In genomic region chr17:5493809-5494208, GRCm38 (mm10) we compare ENCODE assay signal across 7 mouse cellular contexts. TPM values are rescaled to one million over a fixed set of nuclear protein-coding genes. Genes with fewer than 3 reads are reported as not detected.
DNase-seq lines count a peak whose midpoint lies in the region; ATAC-seq and TF ChIP-seq lines count a peak whose summit lies in the region.

No protein-coding gene starts in this region.

- H3K9me3 ChIP-seq in MEL (replicated peaks; ENCODE audit: insufficient read depth, low read length) = no peaks in the 10 kb centered on the region
- no peaks in the 10 kb centered on the region for H3K9me3 ChIP-seq in heart, embryonic 15.5 days (replicated peaks)
- H3K9me3 ChIP-seq in limb, embryonic 11.5 days (ENCODE audit: control insufficient read depth, low read length) = no peaks in the 10 kb centered on the region
- no peaks in the 10 kb centered on the region for H3K9me3 ChIP-seq in neural tube, embryonic 13.5 days

- no peak for ATAC-seq in heart, embryonic 15.5 days (replicated peaks; ENCODE audit: insufficient number of reproducible peaks, insufficient read depth, low FRiP score, low read depth)
- ATAC-seq in limb, embryonic 11.5 days (ENCODE audit: insufficient number of reproducible peaks, low FRiP score, low TSS enrichment, low read depth) = no peak
- ATAC-seq in neural tube, embryonic 13.5 days (ENCODE audit: low read depth) = no peak

- no peak overlapping the region for H3K27ac ChIP-seq in MEL (ENCODE audit: control insufficient read depth, low read depth, low read length)
- H3K27ac ChIP-seq in heart, embryonic 15.5 days = no peak overlapping the region
- H3K27ac ChIP-seq in limb, embryonic 11.5 days (replicated peaks; ENCODE audit: low read depth, low read length) = no peak overlapping the region
- H3K27ac ChIP-seq in neural tube, embryonic 13.5 days (replicated peaks) = no peak overlapping the region

- no peak; a peak in 1 of 4 replicates for TF ChIP-seq POLR2A in MEL (IDR thresholded peaks at IDR 0.05; ENCODE audit: control insufficient read depth in 1 of 2, insufficient read depth in 1 of 2, low read depth in 1 of 2, low read length in 2 of 2, poor library complexity in 1 of 2)

- peaks cover 29% of the 10 kb centered on the region for H3K79me2 ChIP-seq in MEL (ENCODE audit: control insufficient read depth, insufficient read depth, low read length, poor library complexity)

- H3K36me3 ChIP-seq in MEL (ENCODE audit: control insufficient read depth in 1 of 2, insufficient read depth in 2 of 2, low read length in 2 of 2) = peaks cover 0 to 10% of the 10 kb centered on the region in 2 experiments; a peak in 1 of 4 replicates
- no peaks in the 10 kb centered on the region for H3K36me3 ChIP-seq in heart, embryonic 15.5 days
- H3K36me3 ChIP-seq in limb, embryonic 11.5 days (ENCODE audit: control insufficient read depth, insufficient read depth, low read length) = no peaks in the 10 kb centered on the region
- no peaks in the 10 kb centered on the region for H3K36me3 ChIP-seq in neural tube, embryonic 13.5 days

- no peak for TF ChIP-seq RAD21 in MEL (IDR thresholded peaks at IDR 0.05; ENCODE audit: low read depth, low read length)

- no peaks in the 10 kb centered on the region for H3K27me3 ChIP-seq in MEL (ENCODE audit: control insufficient read depth in 1 of 2, insufficient read depth in 2 of 2, low read length in 2 of 2)
- H3K27me3 ChIP-seq in heart, embryonic 15.5 days = peaks cover 18% of the 10 kb centered on the region
- H3K27me3 ChIP-seq in limb, embryonic 11.5 days (ENCODE audit: control insufficient read depth, insufficient read depth, low read length) = peaks cover 13% of the 10 kb centered on the region
- H3K27me3 ChIP-seq in neural tube, embryonic 13.5 days = peaks cover 8% of the 10 kb centered on the region

- H3K4me1 ChIP-seq in MEL (ENCODE audit: control insufficient read depth in 1 of 2, insufficient read depth in 2 of 2, low read length in 2 of 2) = peaks cover 0 to 3% of the 10 kb centered on the region in 2 experiments; a peak in 3 of 4 replicates
- peaks cover 19% of the 10 kb centered on the region for H3K4me1 ChIP-seq in heart, embryonic 15.5 days (replicated peaks)
- H3K4me1 ChIP-seq in limb, embryonic 11.5 days (ENCODE audit: control insufficient read depth, insufficient read depth, low read length) = peaks cover 7% of the 10 kb centered on the region
- peaks cover 36% of the 10 kb centered on the region for H3K4me1 ChIP-seq in neural tube, embryonic 13.5 days (replicated peaks)

- peak overlapping the region; percentile 81 for H3K9ac ChIP-seq in MEL (ENCODE audit: control insufficient read depth, low read depth, low read length, poor library complexity, severe bottlenecking)
- H3K9ac ChIP-seq in heart, embryonic 15.5 days = peak overlapping the region; percentile 76
- no peak overlapping the region for H3K9ac ChIP-seq in limb, embryonic 11.5 days (ENCODE audit: low read length)
- H3K9ac ChIP-seq in neural tube, embryonic 13.5 days = peak overlapping the region; percentile 92

- peak overlapping the region; percentile 100 for H3K4me2 ChIP-seq in heart, embryonic 15.5 days
- H3K4me2 ChIP-seq in limb, embryonic 11.5 days (ENCODE audit: low read depth, severe bottlenecking) = peak overlapping the region; percentile 100
- H3K4me2 ChIP-seq in neural tube, embryonic 13.5 days = peak overlapping the region; percentile 91

- DNase-seq in CD4-positive helper T cell, adult 2 months (ENCODE audit: low read depth, low spot score) = peak; percentile 16
- peak; percentile 73 for DNase-seq in MEL (ENCODE audit: low read depth, low spot score)
- no peak for DNase-seq in limb, embryonic 11.5 days (ENCODE audit: low spot score)
- DNase-seq in left cerebral cortex, adult 8-10 months (ENCODE audit: low spot score in 2 of 2) = no peak
- DNase-seq in retina, postnatal 1 day = no peak

- WGBS in heart, embryonic 15.5 days = 32% methylated on average over 4 of the region's 4 CpGs
- 23% methylated on average over 4 of the region's 4 CpGs for WGBS in limb, embryonic 11.5 days
- 29% methylated on average over 4 of the region's 4 CpGs for WGBS in neural tube, embryonic 13.5 days

- no peak for TF ChIP-seq EP300 in MEL (IDR thresholded peaks at IDR 0.05; ENCODE audit: low read depth in 1 of 2, low read length in 2 of 2)

- no peak for TF ChIP-seq CTCF in MEL (IDR thresholded peaks at IDR 0.05 in 2 of 3, conservative IDR thresholded peaks at IDR 0.05 in 1 of 3; ENCODE audit: control insufficient read depth in 1 of 3, insufficient read depth in 1 of 3, low read depth in 2 of 3, low read length in 3 of 3, poor library complexity in 1 of 3, severe bottlenecking in 1 of 3)

- peak overlapping the region; percentile 84 to 92 for H3K4me3 ChIP-seq in MEL (ENCODE audit: control insufficient read depth in 1 of 2, insufficient read depth in 1 of 2, low read depth in 2 of 2, low read length in 2 of 2)
- peak overlapping the region; percentile 74 for H3K4me3 ChIP-seq in heart, embryonic 15.5 days
- H3K4me3 ChIP-seq in limb, embryonic 11.5 days (ENCODE audit: low read depth, low read length) = peak overlapping the region; percentile 53
- H3K4me3 ChIP-seq in neural tube, embryonic 13.5 days = peak overlapping the region; percentile 79

TF ChIP-seq in MEL, 35 proteins besides CTCF, POLR2A, EP300 and RAD21:
- peak; percentile 19; the same call in 1 of the 2 replicates for TF ChIP-seq NELFE (IDR thresholded peaks at IDR 0.05; ENCODE audit: low read depth, low read length)
- no peak for TF ChIP-seq TBP (IDR thresholded peaks at IDR 0.05; ENCODE audit: low read depth, low read length)

RNA-seq across cellular contexts. Expression of gene Zdhhc14, which starts 1.5 kb away (rescaled TPM):
- 3.0 and 3.4 TPM in 2 replicates for total RNA-seq in MEL (2012; rRNA removed)
- 1 to 10 TPM in 1 of 2 experiments, not detected in 1; 4.9 TPM for polyA plus RNA-seq in MEL (2012; ENCODE audit: insufficient read depth in 1 of 2, insufficient read length in 2 of 2, low read depth in 1 of 2, low replicate concordance in 2 of 2, missing spikeins in 1 of 2)
- polyA plus RNA-seq in heart, embryonic 15.5 days (2015; fragmentation: Nextera tagmentation; extraction: Ambion mirVana) = 1.3 and 1.9 TPM in 2 replicates
- 0.99 and 1.4 TPM in 2 replicates for polyA plus RNA-seq in limb, embryonic 11.5 days (2014; fragmentation: Nextera tagmentation; extraction: Ambion mirVana)
- polyA plus RNA-seq in neural tube, embryonic 13.5 days (2015; fragmentation: Nextera tagmentation; extraction: Ambion mirVana) = 6.9 and 8.4 TPM in 2 replicates
- total RNA-seq in left cerebral cortex, adult 8-10 months (2022) = 10 to 100 TPM; 31.1 to 37.5 (median 33.0) TPM

RNA-seq across cellular contexts. Expression of gene Tmem242, which starts 53.8 kb away (rescaled TPM):
- 27.0 and 28.2 TPM in 2 replicates for total RNA-seq in MEL (2012; rRNA removed)
- polyA plus RNA-seq in MEL (2012; ENCODE audit: insufficient read depth in 1 of 2, insufficient read length in 2 of 2, low read depth in 1 of 2, low replicate concordance in 2 of 2, missing spikeins in 1 of 2) = 10 to 100 TPM in 1 of 2 experiments, not detected in 1; 49.2 TPM
- 107 and 118 TPM in 2 replicates for polyA plus RNA-seq in heart, embryonic 15.5 days (2015; fragmentation: Nextera tagmentation; extraction: Ambion mirVana)
- polyA plus RNA-seq in limb, embryonic 11.5 days (2014; fragmentation: Nextera tagmentation; extraction: Ambion mirVana) = 141 and 175 TPM in 2 replicates
- 98.1 and 119 TPM in 2 replicates for polyA plus RNA-seq in neural tube, embryonic 13.5 days (2015; fragmentation: Nextera tagmentation; extraction: Ambion mirVana)
- total RNA-seq in left cerebral cortex, adult 8-10 months (2022) = 10 to 100 TPM; 81.6 to 92.9 (median 86.8) TPM

Comparison
In these comparisons a context has a peak if more than half of its experiments do, and no peak if none do; other contexts are left out.
1. DNase-seq: peak in CD4-positive helper T cell, adult 2 months (single experiment) and MEL (single experiment); none in limb, embryonic 11.5 days (single experiment), left cerebral cortex, adult 8-10 months (0 of 2) and retina, postnatal 1 day (single experiment).
2. Peak in every context shown above with its lines, with median percentiles within 50 percentile points of each other: H3K4me3 ChIP-seq and H3K4me2 ChIP-seq.